Mouse (Mus musculus): ENCODE results near the gene Grpel1. TPM values are rescaled to one million over a fixed set of nuclear protein-coding genes. Genes with fewer than 3 reads are reported as not detected.
A peak's percentile ranks its signal among the peaks of the same experiment; 100 is the strongest.

Gene Grpel1
- polyA plus RNA-seq, 1 experiment from 2014 or later: 35.1 TPM

GRCm38 (mm10) chr5:36489225-36489624 lies 24.4 kb downstream of the Grpel1 start:
- Histone ChIP-seq H3K9ac (replicated peaks; ENCODE audit: low read depth) (no peak overlapping the region), H3K27ac (ENCODE audit: low read length) (no peak overlapping the region), H3K4me3 (ENCODE audit: low read depth, low read length) (no peak overlapping the region), H3K27me3 (replicated peaks; ENCODE audit: insufficient read depth, low read length) (peaks cover 7% of the 10 kb centered on the region; the same call in 1 of the 2 replicates), H3K9me3 (ENCODE audit: low read length) (no peaks in the 10 kb centered on the region), H3K36me3 (ENCODE audit: insufficient read depth, low read length) (peaks cover 10% of the 10 kb centered on the region; the same call in 1 of the 2 replicates), H3K4me2 (replicated peaks; ENCODE audit: low read depth, low read length) (no peak overlapping the region), H3K4me1 (ENCODE audit: insufficient read depth, low read depth, low read length) (peaks cover 7% of the 10 kb centered on the region; the same call in 1 of the 2 replicates)
- DNase-seq (ENCODE audit: low spot score) (peak; percentile 63), ATAC-seq (no peak)
- no peak for TF ChIP-seq EP300 (IDR thresholded peaks at IDR 0.05)
- peak; percentile 77 for TF ChIP-seq CTCF (IDR thresholded peaks at IDR 0.05)
- WGBS: 48% methylated on average over 2 of the region's 2 CpGs

- no peak for DNase-seq (ENCODE audit: low spot score)
- Histone ChIP-seq H3K4me2 (replicated peaks; ENCODE audit: low read depth, low read length) (no peak overlapping the region), H3K9ac (replicated peaks; ENCODE audit: low read depth) (no peak overlapping the region), H3K9me3 (ENCODE audit: low read length) (no peaks in the 10 kb centered on the region), H3K4me1 (ENCODE audit: insufficient read depth, low read depth, low read length) (no peaks in the 10 kb centered on the region), H3K27ac (ENCODE audit: low read length) (no peak overlapping the region), H3K4me3 (ENCODE audit: low read depth, low read length) (no peak overlapping the region), H3K27me3 (replicated peaks; ENCODE audit: insufficient read depth, low read length) (no peaks in the 10 kb centered on the region), H3K36me3 (ENCODE audit: insufficient read depth, low read length) (peaks cover 23% of the 10 kb centered on the region; the same call in 1 of the 2 replicates)
- no peak for ATAC-seq
- 84% methylated on average over 6 of the region's 6 CpGs for WGBS
- TF ChIP-seq CTCF (IDR thresholded peaks at IDR 0.05) (no peak), EP300 (IDR thresholded peaks at IDR 0.05) (no peak)
Measured at GRCm38 (mm10) chr5:36493919-36494318, 29.1 kb downstream of the Grpel1 start.

GRCm38 (mm10) chr5:36494709-36495108 lies 29.9 kb downstream of the Grpel1 start:
- ATAC-seq (no peak), DNase-seq (ENCODE audit: low spot score) (no peak)
- WGBS: 95% methylated on average over 9 of the region's 9 CpGs
- H3K9me3 ChIP-seq (ENCODE audit: low read length): no peaks in the 10 kb centered on the region
- TF ChIP-seq CTCF (IDR thresholded peaks at IDR 0.05) (no peak), EP300 (IDR thresholded peaks at IDR 0.05) (no peak)
- H3K4me2 ChIP-seq (replicated peaks; ENCODE audit: low read depth, low read length): no peak overlapping the region
- no peaks in the 10 kb centered on the region for H3K4me1 ChIP-seq (ENCODE audit: insufficient read depth, low read depth, low read length)
- H3K27ac ChIP-seq (ENCODE audit: low read length): no peak overlapping the region
- H3K4me3 ChIP-seq (ENCODE audit: low read depth, low read length): no peak overlapping the region
- H3K36me3 ChIP-seq (ENCODE audit: insufficient read depth, low read length): peaks cover 23% of the 10 kb centered on the region; the same call in 1 of the 2 replicates
- H3K9ac ChIP-seq (replicated peaks; ENCODE audit: low read depth): no peak overlapping the region
- H3K27me3 ChIP-seq (replicated peaks; ENCODE audit: insufficient read depth, low read length): no peaks in the 10 kb centered on the region

- Histone ChIP-seq H3K4me1 (ENCODE audit: insufficient read depth, low read depth, low read length) (no peaks in the 10 kb centered on the region), H3K4me2 (replicated peaks; ENCODE audit: low read depth, low read length) (no peak overlapping the region), H3K36me3 (ENCODE audit: insufficient read depth, low read length) (peaks cover 7% of the 10 kb centered on the region; the same call in 1 of the 2 replicates), H3K4me3 (ENCODE audit: low read depth, low read length) (no peak overlapping the region), H3K27me3 (replicated peaks; ENCODE audit: insufficient read depth, low read length) (no peaks in the 10 kb centered on the region), H3K9ac (replicated peaks; ENCODE audit: low read depth) (no peak overlapping the region), H3K9me3 (ENCODE audit: low read length) (no peaks in the 10 kb centered on the region), H3K27ac (ENCODE audit: low read length) (no peak overlapping the region)
- 83% methylated on average over 7 of the region's 7 CpGs for WGBS
- TF ChIP-seq CTCF (IDR thresholded peaks at IDR 0.05): no peak
- no peak for TF ChIP-seq EP300 (IDR thresholded peaks at IDR 0.05)
- no peak for ATAC-seq
- no peak for DNase-seq (ENCODE audit: low spot score)
Measured at GRCm38 (mm10) chr5:36505235-36505634, 40.4 kb downstream of the Grpel1 start.

- no peaks in the 10 kb centered on the region for H3K27me3 ChIP-seq (replicated peaks; ENCODE audit: insufficient read depth, low read length)
- DNase-seq (ENCODE audit: low spot score) (no peak), ATAC-seq (no peak)
- H3K4me3 ChIP-seq (ENCODE audit: low read depth, low read length): no peak overlapping the region
- H3K9me3 ChIP-seq (ENCODE audit: low read length): no peaks in the 10 kb centered on the region
- no peak overlapping the region for H3K9ac ChIP-seq (replicated peaks; ENCODE audit: low read depth)
- no peaks in the 10 kb centered on the region for H3K4me1 ChIP-seq (ENCODE audit: insufficient read depth, low read depth, low read length)
- TF ChIP-seq CTCF (IDR thresholded peaks at IDR 0.05) (no peak), EP300 (IDR thresholded peaks at IDR 0.05) (no peak)
- no peak overlapping the region for H3K4me2 ChIP-seq (replicated peaks; ENCODE audit: low read depth, low read length)
- WGBS: 83% methylated on average over 5 of the region's 5 CpGs
- peaks cover 7% of the 10 kb centered on the region; the same call in 1 of the 2 replicates for H3K36me3 ChIP-seq (ENCODE audit: insufficient read depth, low read length)
- no peak overlapping the region for H3K27ac ChIP-seq (ENCODE audit: low read length)
Measured at GRCm38 (mm10) chr5:36505643-36506042, 40.8 kb downstream of the Grpel1 start.

GRCm38 (mm10) chr5:36508351-36508750 lies 43.6 kb downstream of the Grpel1 start:
- Histone ChIP-seq H3K27me3 (replicated peaks; ENCODE audit: insufficient read depth, low read length) (no peaks in the 10 kb centered on the region), H3K4me1 (ENCODE audit: insufficient read depth, low read depth, low read length) (no peaks in the 10 kb centered on the region), H3K4me2 (replicated peaks; ENCODE audit: low read depth, low read length) (no peak overlapping the region), H3K27ac (ENCODE audit: low read length) (no peak overlapping the region), H3K4me3 (ENCODE audit: low read depth, low read length) (no peak overlapping the region), H3K36me3 (ENCODE audit: insufficient read depth, low read length) (peaks cover 10% of the 10 kb centered on the region; the same call in 1 of the 2 replicates), H3K9me3 (ENCODE audit: low read length) (no peaks in the 10 kb centered on the region), H3K9ac (replicated peaks; ENCODE audit: low read depth) (no peak overlapping the region)
- 91% methylated on average over 10 of the region's 10 CpGs for WGBS
- DNase-seq (ENCODE audit: low spot score) (no peak), ATAC-seq (no peak)
- no peak for TF ChIP-seq CTCF (IDR thresholded peaks at IDR 0.05)
- no peak for TF ChIP-seq EP300 (IDR thresholded peaks at IDR 0.05)

- Histone ChIP-seq H3K4me3 (ENCODE audit: low read depth, low read length) (no peak overlapping the region), H3K27ac (ENCODE audit: low read length) (no peak overlapping the region), H3K9me3 (ENCODE audit: low read length) (no peaks in the 10 kb centered on the region), H3K4me1 (ENCODE audit: insufficient read depth, low read depth, low read length) (no peaks in the 10 kb centered on the region), H3K9ac (replicated peaks; ENCODE audit: low read depth) (no peak overlapping the region), H3K36me3 (ENCODE audit: insufficient read depth, low read length) (peaks cover 10% of the 10 kb centered on the region; the same call in 1 of the 2 replicates), H3K27me3 (replicated peaks; ENCODE audit: insufficient read depth, low read length) (no peaks in the 10 kb centered on the region), H3K4me2 (replicated peaks; ENCODE audit: low read depth, low read length) (no peak overlapping the region)
- no peak for ATAC-seq
- DNase-seq (ENCODE audit: low spot score): no peak
- 90% methylated on average over 2 of the region's 2 CpGs for WGBS
- TF ChIP-seq EP300 (IDR thresholded peaks at IDR 0.05): no peak
- no peak for TF ChIP-seq CTCF (IDR thresholded peaks at IDR 0.05)
Measured at GRCm38 (mm10) chr5:36510956-36511355, 46.2 kb downstream of the Grpel1 start.

Measured in lung, postnatal 0 days (tissue).